Mouse (Mus musculus) gastrocnemius, postnatal 4 days (tissue): ENCODE results near the gene Gjc1. TPM values are rescaled to one million over a fixed set of nuclear protein-coding genes. Genes with fewer than 3 reads are reported as not detected.

Experiments
- DNase-seq, 2 experiments: peaks; one replicate each; pipeline ENCODE4 v3.0.0; 2021 to 2022; ENCODE audit warnings: low spot score in 2 of 2, mixed read lengths in 2 of 2
- total RNA-seq, 2 experiments: library from RNA; stranded (reverse); gene quantifications; 2 replicates each; pipeline ENCODE4 v1.2.3; 2021

Gene Gjc1
- total RNA-seq, 2 experiments from 2014 or later = 39.4 to 41.0 TPM

DNA sequence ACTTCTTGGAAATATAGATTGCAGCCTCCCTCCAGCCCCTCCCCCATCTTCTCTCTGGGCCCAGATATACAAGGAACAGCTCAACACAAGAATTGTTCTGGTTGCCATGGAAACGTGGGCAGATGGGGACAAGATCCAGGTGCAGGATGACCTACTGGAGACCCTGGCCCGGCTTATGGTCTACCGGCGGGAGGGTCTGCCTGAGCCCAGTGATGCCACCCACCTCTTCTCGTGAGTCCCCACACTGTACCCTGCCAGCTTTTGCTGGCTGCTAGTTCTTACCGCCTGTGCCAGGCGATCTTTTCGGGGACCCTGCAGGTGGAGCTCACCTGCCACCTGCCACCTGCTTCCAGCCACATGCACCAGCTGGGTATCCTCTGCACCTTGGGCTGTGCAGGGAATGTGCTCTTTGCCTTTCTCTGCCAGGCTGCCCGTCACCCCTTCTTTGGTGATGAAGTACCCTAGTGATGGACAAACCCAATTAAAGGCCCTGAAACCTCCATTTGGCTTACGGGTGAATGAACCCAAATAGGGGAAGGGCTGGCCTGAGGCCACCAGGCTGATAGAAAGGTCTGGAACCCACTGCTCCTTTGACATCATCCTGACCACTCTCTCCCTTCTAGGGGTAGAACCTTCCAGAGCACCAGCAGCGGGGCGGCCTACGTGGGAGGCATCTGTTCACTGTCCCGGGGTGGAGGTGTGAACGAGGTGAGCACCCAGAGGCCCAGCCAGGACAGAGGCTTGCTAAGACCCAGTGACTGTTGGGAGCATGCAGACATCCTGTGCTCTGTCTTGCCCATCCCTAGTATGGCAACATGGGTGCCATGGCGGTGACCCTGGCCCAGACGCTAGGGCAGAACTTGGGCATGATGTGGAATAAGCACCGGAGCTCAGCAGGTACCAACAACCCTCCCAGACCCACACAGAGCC, 46.5 kb downstream of the Gjc1 start:
- DNase-seq = no peak

DNA sequence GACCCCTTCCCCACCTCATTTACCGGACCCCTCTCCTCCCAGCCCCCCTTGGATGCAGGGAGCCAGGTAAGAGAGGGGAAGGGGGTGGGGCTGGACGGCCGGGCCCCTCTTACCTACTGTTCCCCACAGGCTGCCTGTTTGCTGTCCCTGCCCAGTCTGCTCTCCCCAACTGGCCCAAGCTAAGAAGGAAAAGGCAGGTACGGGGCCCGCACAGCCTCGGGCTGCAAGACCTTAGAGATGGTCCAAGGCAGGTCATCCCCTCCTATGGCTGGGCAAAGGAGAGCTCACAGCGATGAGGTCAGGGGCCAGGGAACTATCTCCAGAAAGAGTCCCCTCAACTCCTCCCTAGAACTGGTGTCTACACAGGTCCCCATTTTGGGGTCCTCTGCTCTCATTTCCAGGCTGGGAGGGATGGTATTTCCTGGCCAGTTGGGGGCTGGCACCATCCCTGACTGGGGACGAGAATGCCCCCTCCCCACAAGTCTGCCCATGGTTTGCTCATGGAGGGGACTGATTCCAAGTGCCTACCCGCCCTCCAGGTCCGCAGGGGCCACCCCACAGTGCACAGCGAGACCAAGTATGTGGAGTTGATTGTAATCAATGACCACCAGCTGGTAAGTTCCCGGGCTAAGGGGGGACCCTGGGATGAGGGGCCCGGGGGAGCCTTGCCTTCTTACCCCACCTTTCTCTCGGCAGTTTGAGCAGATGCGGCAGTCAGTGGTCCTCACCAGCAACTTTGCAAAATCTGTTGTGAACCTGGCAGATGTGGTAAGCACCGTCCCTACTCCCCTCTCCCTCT, 47.4 kb downstream of the Gjc1 start:
- DNase-seq = no peak

DNA sequence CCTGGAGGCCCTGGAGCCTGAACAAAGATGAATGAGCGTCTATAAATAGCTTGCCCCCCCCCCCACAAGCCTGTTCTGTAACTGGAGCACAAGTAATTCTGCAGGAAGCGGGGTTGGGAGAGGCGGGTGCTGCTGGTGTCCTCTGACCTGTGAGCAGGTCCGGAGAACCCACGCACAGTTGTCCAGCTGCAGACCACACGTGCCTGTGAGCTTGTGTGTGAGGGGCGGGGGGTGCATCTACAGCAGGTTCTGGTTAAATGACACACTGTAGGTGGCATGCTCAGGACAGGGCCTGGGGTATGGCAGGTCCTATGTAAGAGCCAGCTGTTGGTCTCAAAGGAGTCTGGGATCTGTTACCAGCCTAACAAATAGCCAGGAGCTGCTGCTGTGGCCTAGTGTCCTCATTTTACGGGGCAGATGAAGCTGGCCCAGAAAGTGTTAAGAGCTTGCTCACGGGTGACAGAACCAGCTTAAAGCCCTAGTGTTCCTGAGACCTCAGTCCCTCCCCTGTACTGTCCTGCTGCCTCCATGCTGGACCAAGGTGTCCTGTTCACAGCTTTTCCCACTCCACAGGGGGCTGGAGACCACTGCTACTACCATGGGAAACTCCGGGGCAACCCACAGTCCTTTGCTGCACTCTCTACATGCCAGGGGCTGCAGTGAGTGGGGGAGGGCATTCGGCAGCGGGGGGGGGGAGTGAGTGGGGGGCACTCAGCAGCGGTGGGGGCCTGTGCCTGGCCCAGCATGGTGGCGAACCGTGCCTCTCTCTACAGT, 48.7 kb downstream of the Gjc1 start:
- no peak for DNase-seq

DNA sequence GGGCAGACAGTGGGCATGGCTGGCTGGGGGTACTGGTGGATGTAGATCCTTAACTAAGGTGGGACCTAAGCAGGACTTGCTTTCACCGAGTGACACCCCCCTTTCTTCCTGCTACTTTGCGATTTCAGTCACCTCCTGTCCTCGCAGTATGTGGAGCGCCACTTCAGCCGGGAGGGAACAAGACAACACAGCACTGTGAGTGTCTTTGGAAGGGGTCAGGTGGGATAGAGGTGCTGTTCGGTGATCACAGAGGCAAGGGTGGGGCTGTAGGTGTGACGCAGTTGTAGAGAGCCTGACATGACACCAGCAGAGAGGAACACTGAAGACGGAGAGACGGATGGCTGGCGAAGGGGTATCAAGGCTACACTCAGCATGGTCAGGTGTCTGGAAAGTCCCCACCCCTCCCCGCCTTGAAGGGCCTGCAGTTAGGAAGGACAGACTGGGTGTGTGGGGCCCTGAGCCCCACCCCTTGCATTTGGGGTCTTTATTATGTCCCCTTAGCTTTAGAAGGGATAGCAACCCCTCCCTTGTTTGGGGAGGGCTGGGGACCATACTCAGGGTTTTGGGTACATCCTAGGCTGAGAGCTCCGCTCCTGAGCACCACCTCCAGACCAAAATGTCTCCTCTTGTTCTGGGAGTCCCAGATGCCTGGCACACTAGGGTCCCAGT, 49.4 kb downstream of the Gjc1 start:
- DNase-seq = no peak

DNA sequence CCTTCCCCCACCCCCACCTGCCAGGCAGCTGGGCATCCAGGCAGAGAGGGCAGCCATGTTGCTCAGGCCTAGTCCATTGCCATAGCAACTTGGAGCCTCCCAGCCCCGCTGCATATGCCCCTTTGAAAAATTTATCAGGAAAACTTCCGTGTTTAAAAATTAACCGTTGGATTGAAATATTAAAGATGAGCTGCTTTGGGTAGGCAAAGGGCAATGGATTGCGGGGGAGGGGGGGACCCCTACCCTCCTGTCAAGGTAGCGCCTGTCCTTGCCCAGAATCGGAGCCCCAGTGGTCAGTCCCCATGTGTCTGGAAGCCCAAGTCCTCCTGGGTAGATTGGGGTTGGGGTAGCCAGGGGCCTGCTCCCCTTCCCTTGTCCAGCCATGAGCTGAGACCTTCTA, 50.4 kb downstream of the Gjc1 start:
- DNase-seq = no peak

DNA sequence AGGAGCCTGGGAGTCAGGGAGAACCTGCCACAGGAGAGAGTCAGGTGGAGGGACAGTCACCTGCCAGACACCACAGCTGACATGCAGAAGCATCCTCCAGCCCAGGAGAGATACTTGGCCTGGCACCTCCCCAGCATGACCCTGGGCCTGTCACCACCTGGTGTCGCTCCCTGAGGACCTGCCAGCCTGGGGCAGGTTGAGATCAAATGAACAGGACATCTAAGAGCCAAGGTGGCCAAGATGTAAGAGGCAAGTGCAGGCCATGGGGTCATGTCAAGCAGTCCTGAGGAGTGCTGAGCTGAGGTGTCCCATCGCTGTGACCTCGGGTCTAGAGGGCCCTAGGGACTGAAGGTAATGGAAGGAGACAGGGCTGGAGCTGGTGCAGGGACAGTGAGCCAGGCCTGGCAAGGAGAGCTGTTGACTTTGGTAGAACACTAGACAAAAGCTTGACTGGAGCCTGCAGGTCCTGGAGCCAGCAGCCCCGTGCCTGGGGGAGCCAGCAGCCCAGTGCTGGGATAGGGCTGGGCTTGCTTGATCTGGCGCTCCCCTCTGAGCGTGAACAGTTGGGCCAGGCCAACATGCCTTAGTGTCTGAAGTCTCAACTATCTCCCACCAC, 52.3 kb downstream of the Gjc1 start:
- no peak for DNase-seq

DNA sequence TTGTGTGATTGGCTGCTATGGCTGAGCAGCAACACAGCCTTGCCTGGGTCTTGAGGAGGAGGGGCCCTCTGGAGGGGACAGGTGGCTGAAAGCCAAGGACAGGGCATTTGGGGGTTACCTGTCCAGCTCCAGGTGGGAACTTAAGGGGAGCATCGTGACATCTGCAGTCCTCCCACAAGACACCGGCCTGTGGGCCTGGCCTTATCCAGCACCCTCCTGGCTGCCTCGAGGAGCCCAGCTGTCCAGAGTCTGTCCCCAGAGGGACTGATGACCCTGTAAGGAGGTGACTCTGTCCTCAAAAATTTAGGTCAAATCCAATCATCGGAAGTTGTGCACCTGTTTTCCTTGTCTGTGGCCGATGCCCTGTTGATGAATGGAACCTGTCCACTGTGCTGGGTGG, 54.1 kb downstream of the Gjc1 start:
- no peak for DNase-seq

DNA sequence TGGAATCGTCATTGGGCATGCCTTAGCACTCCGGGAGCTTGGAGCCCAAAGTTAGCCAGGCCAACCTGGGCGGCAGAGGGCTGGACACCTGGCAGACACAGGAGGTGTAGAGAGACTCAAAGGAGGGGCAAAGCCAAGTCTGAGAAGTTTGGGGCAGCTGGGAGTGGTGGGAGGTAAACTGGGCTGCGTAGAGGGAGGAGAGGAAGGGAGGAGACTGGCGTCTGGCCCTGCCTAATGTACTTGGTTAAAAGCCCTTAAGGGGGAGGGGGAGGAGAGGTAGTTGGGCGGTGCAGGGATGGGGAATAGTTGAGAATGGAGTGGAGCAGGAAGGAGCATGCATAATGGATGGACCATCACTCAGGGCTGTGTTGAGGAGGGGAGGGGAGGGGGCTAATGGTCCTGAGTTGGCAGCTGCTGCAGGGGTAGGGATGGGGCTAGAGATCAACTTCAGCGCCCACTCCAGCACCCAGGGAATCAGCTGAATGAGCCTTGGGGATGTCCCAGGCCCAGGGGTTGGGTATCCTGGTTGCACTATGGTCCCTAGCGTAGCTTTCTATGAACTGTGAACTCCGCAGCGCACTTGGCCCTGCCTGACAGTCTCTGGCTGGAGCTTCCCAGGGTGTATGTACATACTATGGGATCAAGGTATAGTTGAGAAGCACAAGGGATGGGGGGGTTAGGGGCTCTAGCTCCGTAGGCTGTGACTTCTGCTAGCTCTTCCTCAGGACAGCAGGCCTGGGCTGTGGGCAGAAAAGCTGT, 56.3 kb downstream of the Gjc1 start:
- DNase-seq = no peak

DNA sequence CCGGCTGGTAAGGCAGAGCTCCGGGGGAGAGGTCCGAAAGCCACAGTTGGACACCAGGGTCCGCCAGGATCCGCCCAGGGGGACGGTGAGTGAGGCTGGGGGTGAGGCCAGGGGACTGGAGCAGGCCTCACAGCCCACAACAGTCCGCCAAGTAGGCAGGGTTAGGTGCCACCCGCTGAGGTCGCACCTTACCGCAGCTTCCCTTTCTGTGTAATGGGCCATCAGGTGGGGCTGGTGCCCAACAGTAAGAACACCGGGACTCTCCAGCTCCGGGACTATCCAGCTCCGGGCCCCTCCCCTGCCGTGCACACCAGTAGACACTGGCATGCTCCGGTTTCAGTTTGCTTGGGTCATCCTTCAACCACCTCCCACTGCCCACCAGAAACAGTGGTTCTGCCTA, 57.3 kb downstream of the Gjc1 start:
- DNase-seq = no peak

DNA sequence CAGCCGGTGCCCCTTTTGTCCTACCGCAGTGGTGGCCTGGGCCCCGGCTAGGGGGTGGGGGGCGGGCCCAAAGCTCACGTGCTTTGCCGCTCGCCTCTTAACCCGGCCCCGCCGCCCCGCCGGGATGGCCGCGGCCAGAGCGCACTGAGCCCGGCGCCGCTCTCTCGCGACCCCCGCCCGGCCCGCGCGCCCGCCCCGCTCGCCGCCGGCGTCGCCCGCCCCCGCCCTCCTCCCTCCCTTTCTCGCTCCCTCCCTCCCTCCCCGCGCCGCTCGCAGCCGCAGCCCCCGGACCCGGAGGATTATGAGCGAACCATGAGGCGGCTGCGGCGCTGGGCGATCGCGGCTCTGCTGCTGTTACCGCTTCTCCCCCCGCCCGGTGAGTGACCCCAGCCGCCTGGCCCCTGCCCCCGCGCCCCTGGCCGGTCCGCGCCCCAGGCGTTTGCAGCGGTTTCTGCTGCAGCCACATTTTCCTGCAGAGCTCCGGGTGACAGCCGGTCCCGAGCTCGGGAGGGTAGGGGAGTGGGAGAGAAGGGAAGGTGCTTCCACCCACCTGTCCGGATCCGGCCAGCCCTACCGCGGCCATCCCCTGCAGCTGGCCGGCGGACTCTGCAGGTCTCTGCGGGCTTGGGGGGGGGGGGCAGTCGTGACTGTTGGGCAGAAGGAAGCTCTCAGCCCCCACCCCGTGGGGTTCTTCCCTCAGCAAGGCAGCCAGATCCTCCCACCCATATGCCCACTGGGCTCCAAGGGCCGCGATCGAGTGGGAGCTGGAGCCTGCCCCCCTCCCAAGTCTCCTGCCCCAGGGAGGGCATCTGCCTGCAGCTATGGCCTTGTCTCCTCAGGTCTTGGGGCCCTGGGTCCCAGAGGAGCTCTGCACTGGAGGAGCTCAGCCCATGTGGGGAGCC, 57.9 kb downstream of the Gjc1 start, which contains the start of gene Adam11:
TSS of gene Adam11 (plus strand) at position 131 of the 902 bp plus-strand sequence.
- DNase-seq = peak in 1 of 2 experiments; percentile 23

DNA sequence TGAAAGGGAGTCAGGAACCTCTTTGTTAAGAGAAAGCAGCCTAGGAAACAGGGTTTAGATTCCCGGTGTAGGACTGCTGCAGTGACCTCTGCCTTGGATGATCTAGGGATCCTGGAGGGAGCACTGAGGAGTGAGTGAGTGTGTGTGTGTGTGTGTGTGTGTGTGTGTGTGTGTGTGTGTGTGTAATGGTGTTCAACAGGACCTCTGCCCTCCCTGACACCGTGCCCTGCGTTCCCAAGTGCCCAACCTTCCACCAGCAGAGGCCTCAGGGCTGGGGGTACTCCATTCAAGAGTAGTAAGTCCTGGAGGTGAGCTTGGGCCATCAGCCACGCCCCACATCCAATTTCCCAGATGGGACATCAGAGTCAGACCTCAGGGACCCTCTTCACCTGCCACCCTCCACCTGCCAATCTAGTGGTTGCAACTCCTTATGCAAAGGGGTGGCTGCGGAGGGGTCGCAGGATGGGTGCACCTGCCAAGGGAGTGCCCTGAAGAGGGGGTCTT, 58.6 kb downstream of the Gjc1 start:
- DNase-seq = no peak

DNA sequence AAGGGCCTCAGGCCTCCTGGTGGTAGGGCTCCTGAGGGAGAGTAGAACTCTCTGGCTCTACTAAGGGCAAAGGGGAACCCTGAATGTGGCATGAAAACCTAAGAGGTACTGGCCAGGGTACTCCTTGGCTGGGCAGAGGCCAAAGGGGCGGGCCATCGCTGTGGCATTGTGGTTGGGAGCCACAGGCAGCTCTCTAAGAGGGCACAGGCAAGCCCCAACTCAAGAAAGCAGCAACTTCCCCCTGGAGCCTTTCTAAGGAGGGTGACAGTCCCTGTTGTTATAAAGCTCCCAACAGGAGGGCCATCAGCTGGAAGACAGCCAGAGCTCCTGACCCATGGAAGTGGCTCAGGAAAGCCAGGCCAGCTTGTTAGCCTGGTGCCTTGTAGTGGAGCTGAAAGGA, 60.5 kb downstream of the Gjc1 start:
- no peak for DNase-seq

DNA sequence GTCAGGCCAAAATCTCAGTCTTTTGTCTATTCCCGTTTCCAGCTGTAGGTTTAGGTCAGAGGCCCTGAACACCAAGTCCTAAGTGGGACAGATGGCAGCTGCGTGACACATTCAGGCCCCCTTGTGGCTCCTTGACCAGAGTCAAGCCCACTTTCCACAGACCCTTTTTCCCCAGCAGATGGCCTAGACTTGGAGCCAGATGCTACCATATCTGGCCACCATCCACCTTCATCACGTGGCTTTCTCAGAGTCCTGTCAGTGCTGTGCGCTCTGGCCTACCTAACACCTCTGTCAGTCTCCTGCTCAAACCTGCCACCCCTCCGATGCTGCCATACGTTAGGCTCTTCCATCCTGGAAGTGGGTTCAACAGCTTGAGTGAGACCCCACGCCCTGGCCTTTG, 64.1 kb downstream of the Gjc1 start:
- DNase-seq = no peak

DNA sequence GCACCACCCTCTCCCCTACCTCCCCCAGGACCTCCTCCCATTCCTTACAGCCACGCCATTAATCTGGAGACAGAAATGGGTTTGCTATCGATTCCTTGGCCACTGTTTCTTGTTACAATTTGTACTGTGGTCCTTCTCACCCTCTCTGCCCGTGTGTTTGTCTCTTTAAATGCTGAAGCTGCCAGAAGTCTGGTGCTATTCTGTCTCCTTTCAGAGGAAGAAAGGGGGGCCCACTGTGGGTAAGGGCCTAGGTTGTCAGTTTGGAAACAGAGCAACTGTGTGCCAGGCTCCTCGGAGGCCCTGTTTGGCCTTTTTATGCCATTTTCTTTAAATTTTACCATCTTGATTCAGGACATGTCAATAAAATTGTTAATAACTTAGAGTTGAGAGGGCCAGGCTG, 65.1 kb downstream of the Gjc1 start:
- DNase-seq = no peak

DNA sequence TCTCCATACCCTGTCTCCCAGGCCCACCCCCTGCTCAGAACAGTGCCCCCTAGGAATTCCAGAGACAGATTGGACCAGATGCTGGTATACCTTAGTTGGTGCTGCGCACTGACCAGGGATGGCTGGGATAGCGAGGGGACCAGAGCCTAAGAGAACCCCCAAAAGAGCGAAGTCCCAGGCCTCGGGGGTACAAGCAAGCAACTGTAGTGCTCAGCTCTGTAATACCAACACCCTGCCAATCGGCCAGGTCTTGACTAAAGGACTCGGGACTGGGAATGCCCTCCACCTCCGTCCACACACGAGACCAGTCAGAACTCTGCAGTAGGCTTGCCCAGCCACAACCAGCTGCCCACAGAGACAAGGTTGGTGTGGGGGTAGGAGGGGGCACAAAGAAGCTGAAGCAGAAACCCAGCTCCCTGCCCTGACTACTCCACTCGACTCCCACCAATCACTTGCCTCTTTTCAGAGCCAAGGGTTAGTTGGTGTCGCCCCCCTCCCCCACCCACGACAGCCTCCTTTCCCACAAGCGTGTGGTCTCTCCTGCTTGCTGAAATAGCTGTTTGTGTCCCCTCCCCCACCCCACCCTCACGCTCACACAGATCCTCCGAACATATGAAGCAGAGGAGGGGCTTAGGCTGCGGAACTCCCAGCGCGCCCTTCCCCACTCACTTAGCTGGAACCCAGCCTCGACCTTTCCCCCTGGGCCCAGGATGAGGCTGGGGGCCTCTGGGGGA, 65.7 kb downstream of the Gjc1 start:
- no peak for DNase-seq

DNA sequence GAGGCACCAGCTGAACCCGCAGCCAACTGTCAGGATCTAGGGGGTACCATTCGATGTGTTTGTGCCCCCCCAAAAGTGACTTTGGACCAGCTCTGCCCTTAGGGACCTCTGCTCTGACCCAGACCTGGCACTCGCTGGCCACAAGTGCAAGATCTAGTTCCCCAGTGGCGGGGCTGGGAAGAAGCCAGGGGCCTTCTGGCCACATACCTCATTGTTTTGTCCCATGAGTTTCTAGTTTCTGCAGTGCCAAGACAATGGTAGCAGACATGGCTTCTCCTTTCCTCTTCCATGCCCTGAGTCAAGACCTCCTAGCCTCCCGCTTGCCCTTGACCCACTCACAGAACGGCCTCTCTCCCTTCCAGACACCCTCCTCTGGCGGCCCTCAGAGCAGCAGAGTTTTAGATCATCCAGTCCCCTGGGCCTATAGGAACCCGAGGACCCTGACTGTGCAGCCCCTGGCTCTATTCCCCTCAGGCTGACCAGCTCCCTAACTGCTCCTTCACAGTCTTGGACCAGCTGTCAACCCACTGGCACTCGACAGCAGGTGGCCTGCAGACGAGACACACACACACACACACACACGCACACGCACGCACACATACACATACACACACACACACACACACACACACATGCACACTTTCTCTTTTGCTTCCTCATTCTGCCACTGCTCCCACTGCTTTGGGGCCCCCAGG, 66.5 kb downstream of the Gjc1 start:
- DNase-seq = peak in 1 of 2 experiments; percentile 26

DNA sequence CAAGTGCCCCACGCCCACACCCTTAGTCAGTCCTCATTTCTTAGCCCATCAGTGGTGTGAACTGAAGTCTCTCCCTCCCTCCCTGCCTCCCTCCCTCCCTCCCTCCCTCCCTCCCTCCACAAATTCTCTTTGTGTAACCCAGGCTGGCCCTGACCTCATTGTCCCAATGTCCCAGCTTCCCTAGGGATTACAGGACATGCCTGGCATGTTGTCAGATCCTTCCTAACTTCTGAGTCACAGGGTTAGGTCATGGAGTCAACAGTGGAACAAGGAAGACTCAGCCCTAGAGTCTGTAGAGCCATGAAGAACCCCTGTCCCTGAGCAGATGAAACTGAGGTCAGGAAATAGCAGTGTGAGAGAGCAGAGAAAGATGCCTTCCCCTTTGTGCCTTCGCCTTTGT, 69.8 kb downstream of the Gjc1 start:
- DNase-seq = no peak
